Mouse (Mus musculus): ENCODE results near the gene Olfr412. TPM values are rescaled to one million over a fixed set of nuclear protein-coding genes. Genes with fewer than 3 reads are reported as not detected.

Gene Olfr412
- polyA plus RNA-seq, 1 experiment from 2014 or later: not detected

- no peak overlapping the region for H3K9ac ChIP-seq (ENCODE audit: low read depth, low read length)
- H3K27ac ChIP-seq (ENCODE audit: low read depth, low read length): no peak overlapping the region
- no peaks in the 10 kb centered on the region for H3K36me3 ChIP-seq (ENCODE audit: control insufficient read depth, insufficient read depth, low read length)
- H3K27me3 ChIP-seq (replicated peaks; ENCODE audit: control insufficient read depth, insufficient read depth, low read length): no peaks in the 10 kb centered on the region
- no peak overlapping the region for H3K4me3 ChIP-seq (ENCODE audit: low read depth, low read length)
- no peak for DNase-seq (ENCODE audit: low spot score)
- H3K4me2 ChIP-seq: no peak overlapping the region
- H3K4me1 ChIP-seq (replicated peaks; ENCODE audit: control insufficient read depth, insufficient read depth, low read length): no peaks in the 10 kb centered on the region; the same call in 1 of the 2 replicates
- 69% methylated on average over 4 of the region's 4 CpGs for WGBS
- H3K9me3 ChIP-seq (ENCODE audit: control insufficient read depth, low read length): no peaks in the 10 kb centered on the region
- no peak for ATAC-seq (replicated peaks; ENCODE audit: low FRiP score)
Measured at GRCm38 (mm10) chr11:74408587-74409446, 46.9 kb downstream of the Olfr412 start.

GRCm38 (mm10) chr11:74409447-74409754, 47.5 kb downstream of the Olfr412 start:
- no peaks in the 10 kb centered on the region for H3K9me3 ChIP-seq (ENCODE audit: control insufficient read depth, low read length)
- H3K27ac ChIP-seq (ENCODE audit: low read depth, low read length): no peak overlapping the region
- H3K9ac ChIP-seq (ENCODE audit: low read depth, low read length): no peak overlapping the region
- no peak overlapping the region for H3K4me3 ChIP-seq (ENCODE audit: low read depth, low read length)
- no peak for DNase-seq (ENCODE audit: low spot score)
- no peak overlapping the region for H3K4me2 ChIP-seq
- H3K27me3 ChIP-seq (replicated peaks; ENCODE audit: control insufficient read depth, insufficient read depth, low read length): no peaks in the 10 kb centered on the region
- no peaks in the 10 kb centered on the region for H3K36me3 ChIP-seq (ENCODE audit: control insufficient read depth, insufficient read depth, low read length)
- WGBS: 56% methylated on average over 5 of the region's 5 CpGs
- no peak for ATAC-seq (replicated peaks; ENCODE audit: low FRiP score)
- no peaks in the 10 kb centered on the region; the same call in 1 of the 2 replicates for H3K4me1 ChIP-seq (replicated peaks; ENCODE audit: control insufficient read depth, insufficient read depth, low read length)

- DNase-seq (ENCODE audit: low spot score): no peak
- H3K27ac ChIP-seq (ENCODE audit: low read depth, low read length): no peak overlapping the region
Measured at GRCm38 (mm10) chr11:74409757-74410174, 47.9 kb downstream of the Olfr412 start.

GRCm38 (mm10) chr11:74411943-74412342, 50.1 kb downstream of the Olfr412 start:
- Histone ChIP-seq H3K9ac (ENCODE audit: low read depth, low read length) (no peak overlapping the region), H3K4me3 (ENCODE audit: low read depth, low read length) (no peak overlapping the region), H3K36me3 (ENCODE audit: control insufficient read depth, insufficient read depth, low read length) (no peaks in the 10 kb centered on the region), H3K27me3 (replicated peaks; ENCODE audit: control insufficient read depth, insufficient read depth, low read length) (no peaks in the 10 kb centered on the region), H3K9me3 (ENCODE audit: control insufficient read depth, low read length) (no peaks in the 10 kb centered on the region), H3K4me1 (replicated peaks; ENCODE audit: control insufficient read depth, insufficient read depth, low read length) (no peaks in the 10 kb centered on the region; the same call in 1 of the 2 replicates), H3K27ac (ENCODE audit: low read depth, low read length) (no peak overlapping the region), H3K4me2 (no peak overlapping the region)
- WGBS: 54% methylated on average over 3 of the region's 3 CpGs
- ATAC-seq (replicated peaks; ENCODE audit: low FRiP score) (no peak), DNase-seq (ENCODE audit: low spot score) (no peak)

More at GRCm38 (mm10) chr11:74409757-74410174, 47.9 kb downstream of the Olfr412 start:
- Histone ChIP-seq H3K4me3 (ENCODE audit: low read depth, low read length) (no peak overlapping the region), H3K36me3 (ENCODE audit: control insufficient read depth, insufficient read depth, low read length) (no peaks in the 10 kb centered on the region), H3K4me2 (no peak overlapping the region), H3K4me1 (replicated peaks; ENCODE audit: control insufficient read depth, insufficient read depth, low read length) (no peaks in the 10 kb centered on the region; the same call in 1 of the 2 replicates), H3K27me3 (replicated peaks; ENCODE audit: control insufficient read depth, insufficient read depth, low read length) (no peaks in the 10 kb centered on the region), H3K9me3 (ENCODE audit: control insufficient read depth, low read length) (no peaks in the 10 kb centered on the region), H3K9ac (ENCODE audit: low read depth, low read length) (no peak overlapping the region)
- ATAC-seq (replicated peaks; ENCODE audit: low FRiP score): no peak
- 74% methylated on average over 4 of the region's 4 CpGs for WGBS

- Histone ChIP-seq H3K4me2 (no peak overlapping the region), H3K27me3 (replicated peaks; ENCODE audit: control insufficient read depth, insufficient read depth, low read length) (no peaks in the 10 kb centered on the region), H3K36me3 (ENCODE audit: control insufficient read depth, insufficient read depth, low read length) (no peaks in the 10 kb centered on the region), H3K27ac (ENCODE audit: low read depth, low read length) (no peak overlapping the region), H3K9me3 (ENCODE audit: control insufficient read depth, low read length) (no peaks in the 10 kb centered on the region), H3K4me3 (ENCODE audit: low read depth, low read length) (no peak overlapping the region), H3K9ac (ENCODE audit: low read depth, low read length) (no peak overlapping the region), H3K4me1 (replicated peaks; ENCODE audit: control insufficient read depth, insufficient read depth, low read length) (no peaks in the 10 kb centered on the region; the same call in 1 of the 2 replicates)
- ATAC-seq (replicated peaks; ENCODE audit: low FRiP score): no peak
- 77% methylated on average over 3 of the region's 3 CpGs for whole genome bisulfite sequencing
- DNase-seq (ENCODE audit: low spot score): no peak
Measured at GRCm38 (mm10) chr11:74412462-74412861, 50.6 kb downstream of the Olfr412 start.

GRCm38 (mm10) chr11:74413449-74413972, 51.6 kb downstream of the Olfr412 start:
- H3K27me3 ChIP-seq (replicated peaks; ENCODE audit: control insufficient read depth, insufficient read depth, low read length): no peaks in the 10 kb centered on the region
- no peak for DNase-seq (ENCODE audit: low spot score)
- no peaks in the 10 kb centered on the region; the same call in 1 of the 2 replicates for H3K4me1 ChIP-seq (replicated peaks; ENCODE audit: control insufficient read depth, insufficient read depth, low read length)
- no peak overlapping the region for H3K27ac ChIP-seq (ENCODE audit: low read depth, low read length)
- no peak overlapping the region for H3K4me3 ChIP-seq (ENCODE audit: low read depth, low read length)
- no peaks in the 10 kb centered on the region for H3K9me3 ChIP-seq (ENCODE audit: control insufficient read depth, low read length)
- no peak overlapping the region for H3K4me2 ChIP-seq
- H3K36me3 ChIP-seq (ENCODE audit: control insufficient read depth, insufficient read depth, low read length): no peaks in the 10 kb centered on the region
- H3K9ac ChIP-seq (ENCODE audit: low read depth, low read length): no peak overlapping the region
- 69% methylated on average over 3 of the region's 3 CpGs for WGBS
- ATAC-seq (replicated peaks; ENCODE audit: low FRiP score): no peak

GRCm38 (mm10) chr11:74414112-74414511, 52.2 kb downstream of the Olfr412 start:
- 46% methylated on average over 9 of the region's 9 CpGs for WGBS
- Histone ChIP-seq H3K36me3 (ENCODE audit: control insufficient read depth, insufficient read depth, low read length) (no peaks in the 10 kb centered on the region), H3K4me2 (no peak overlapping the region), H3K27ac (ENCODE audit: low read depth, low read length) (no peak overlapping the region), H3K9me3 (ENCODE audit: control insufficient read depth, low read length) (no peaks in the 10 kb centered on the region), H3K27me3 (replicated peaks; ENCODE audit: control insufficient read depth, insufficient read depth, low read length) (no peaks in the 10 kb centered on the region), H3K4me1 (replicated peaks; ENCODE audit: control insufficient read depth, insufficient read depth, low read length) (no peaks in the 10 kb centered on the region; the same call in 1 of the 2 replicates), H3K9ac (ENCODE audit: low read depth, low read length) (no peak overlapping the region), H3K4me3 (ENCODE audit: low read depth, low read length) (no peak overlapping the region)
- DNase-seq (ENCODE audit: low spot score) (no peak), ATAC-seq (replicated peaks; ENCODE audit: low FRiP score) (no peak)

- no peak overlapping the region for H3K4me3 ChIP-seq (ENCODE audit: low read depth, low read length)
- no peaks in the 10 kb centered on the region for H3K9me3 ChIP-seq (ENCODE audit: control insufficient read depth, low read length)
- no peak overlapping the region for H3K27ac ChIP-seq (ENCODE audit: low read depth, low read length)
- WGBS: 87% methylated on average over 12 of the region's 12 CpGs
- no peak overlapping the region for H3K9ac ChIP-seq (ENCODE audit: low read depth, low read length)
- ATAC-seq (replicated peaks; ENCODE audit: low FRiP score): no peak
- no peaks in the 10 kb centered on the region for H3K4me1 ChIP-seq (replicated peaks; ENCODE audit: control insufficient read depth, insufficient read depth, low read length)
- H3K27me3 ChIP-seq (replicated peaks; ENCODE audit: control insufficient read depth, insufficient read depth, low read length): no peaks in the 10 kb centered on the region
- no peaks in the 10 kb centered on the region for H3K36me3 ChIP-seq (ENCODE audit: control insufficient read depth, insufficient read depth, low read length)
- H3K4me2 ChIP-seq: no peak overlapping the region
- no peak for DNase-seq (ENCODE audit: low spot score)
Measured at GRCm38 (mm10) chr11:74415736-74416135, 53.9 kb downstream of the Olfr412 start.

Measured in liver, embryonic 11.5 days (tissue).